12 mouse cellular contexts compared by ENCODE assay signal in genomic region chr13:93772861-93773260, GRCm38 (mm10). TPM values are rescaled to one million over a fixed set of nuclear protein-coding genes. Genes with fewer than 3 reads are reported as not detected.
A peak's percentile ranks its signal among the peaks of the same experiment; 100 is the strongest.
DNase-seq lines count a peak whose midpoint lies in the region; ATAC-seq and TF ChIP-seq lines count a peak whose summit lies in the region.
"Had no signal": no experiment of that assay in that cellular context is flagged by ENCODE, and none has a peak within 500 bp of the region (broad histone marks: within the 10 kb centered on the region; RNA-seq: fewer than 3 reads in every experiment).

No protein-coding gene starts in this region.

- peaks cover 4% of the 10 kb centered on the region; the same call in 1 of the 2 replicates for H3K27me3 ChIP-seq in liver, embryonic 11.5 days (replicated peaks; ENCODE audit: control insufficient read depth, insufficient read depth, low read length)
- H3K27me3 ChIP-seq in intestine, postnatal 0 days (replicated peaks; ENCODE audit: control insufficient read depth, insufficient read depth, low read length), result no peaks in the 10 kb centered on the region
- H3K27me3 ChIP-seq in neural tube, embryonic 14.5 days (ENCODE audit: control insufficient read depth, insufficient read depth, low read length), result no peaks in the 10 kb centered on the region

- no peak for TF ChIP-seq CTCF in intestine, postnatal 0 days (IDR thresholded peaks at IDR 0.05; ENCODE audit: low read depth)

- H3K9me3 ChIP-seq in liver, embryonic 11.5 days (ENCODE audit: control insufficient read depth, low read length), result no peaks in the 10 kb centered on the region
- H3K9me3 ChIP-seq in intestine, postnatal 0 days (ENCODE audit: control insufficient read depth), result no peaks in the 10 kb centered on the region
- no peaks in the 10 kb centered on the region for H3K9me3 ChIP-seq in neural tube, embryonic 14.5 days (ENCODE audit: control insufficient read depth, low read length)

- ATAC-seq in frontal cortex, adult (ENCODE audit: low TSS enrichment), result peak; percentile 22; the same call in 1 of the 2 replicates
- ATAC-seq in liver, embryonic 11.5 days (replicated peaks; ENCODE audit: low FRiP score), result no peak
- ATAC-seq in intestine, postnatal 0 days, result no peak
- no peak for ATAC-seq in neural tube, embryonic 14.5 days (ENCODE audit: low read depth)

- 68% methylated on average over 7 of the region's 7 CpGs for WGBS in liver, embryonic 11.5 days
- 39% methylated on average over 7 of the region's 7 CpGs for WGBS in intestine, postnatal 0 days
- 47% methylated on average over 7 of the region's 7 CpGs for WGBS in neural tube, embryonic 14.5 days

- no peak overlapping the region for H3K9ac ChIP-seq in liver, embryonic 11.5 days (ENCODE audit: low read depth, low read length)
- H3K9ac ChIP-seq in intestine, postnatal 0 days (ENCODE audit: low read depth, low read length), result no peak overlapping the region
- H3K9ac ChIP-seq in neural tube, embryonic 14.5 days (replicated peaks; ENCODE audit: low read depth, low read length), result no peak overlapping the region

- DNase-seq in frontal cortex, postnatal 14 days (ENCODE audit: low spot score in 2 of 2), result no peak
- DNase-seq in liver, embryonic 11.5 days (ENCODE audit: low spot score), result no peak
- no peak for DNase-seq in liver
- DNase-seq in layer of hippocampus, postnatal 10 days (ENCODE audit: low spot score in 2 of 2), result no peak
- no peak for DNase-seq in urinary bladder, postnatal 36 days (ENCODE audit: low spot score in 2 of 2)
- DNase-seq: B cell, adult 2 months; cerebellum, postnatal 14 days; gastrocnemius, postnatal 25 days; left cerebral cortex, postnatal 4 days had no signal

- H3K4me1 ChIP-seq in liver, embryonic 11.5 days (replicated peaks; ENCODE audit: control insufficient read depth, insufficient read depth, low read length), result peaks cover 2% of the 10 kb centered on the region; the same call in 1 of the 2 replicates
- no peaks in the 10 kb centered on the region for H3K4me1 ChIP-seq in intestine, postnatal 0 days (replicated peaks; ENCODE audit: control insufficient read depth, insufficient read depth, low read length)
- no peaks in the 10 kb centered on the region for H3K4me1 ChIP-seq in neural tube, embryonic 14.5 days (ENCODE audit: control insufficient read depth, insufficient read depth, low read length)

- H3K36me3 ChIP-seq in liver, embryonic 11.5 days (ENCODE audit: control insufficient read depth, insufficient read depth, low read length), result no peaks in the 10 kb centered on the region
- no peaks in the 10 kb centered on the region for H3K36me3 ChIP-seq in intestine, postnatal 0 days (ENCODE audit: control insufficient read depth, insufficient read depth)
- no peaks in the 10 kb centered on the region for H3K36me3 ChIP-seq in neural tube, embryonic 14.5 days (ENCODE audit: control insufficient read depth, insufficient read depth, low read length)

- H3K4me2 ChIP-seq in liver, embryonic 11.5 days, result peak overlapping the region; percentile 97; the same call in 1 of the 2 replicates
- H3K4me2 ChIP-seq in intestine, postnatal 0 days (replicated peaks; ENCODE audit: low read depth), result peak overlapping the region; percentile 98
- H3K4me2 ChIP-seq in neural tube, embryonic 14.5 days (ENCODE audit: low read depth, low read length), result peak overlapping the region; percentile 98; the same call in 1 of the 2 replicates

- H3K27ac ChIP-seq in liver, embryonic 11.5 days (ENCODE audit: low read depth, low read length), result no peak overlapping the region
- H3K27ac ChIP-seq in intestine, postnatal 0 days (ENCODE audit: low read depth, low read length), result no peak overlapping the region
- H3K27ac ChIP-seq in neural tube, embryonic 14.5 days (ENCODE audit: low read depth, low read length), result no peak overlapping the region

- no peak overlapping the region for H3K4me3 ChIP-seq in liver, embryonic 11.5 days (ENCODE audit: low read depth, low read length)
- H3K4me3 ChIP-seq in intestine, postnatal 0 days (ENCODE audit: low read depth, low read length), result no peak overlapping the region
- peak overlapping the region; percentile 63; the same call in 1 of the 2 replicates for H3K4me3 ChIP-seq in neural tube, embryonic 14.5 days (ENCODE audit: low read depth, low read length)

RNA-seq across cellular contexts. Expression of gene Arsb, which starts 1.4 kb away (rescaled TPM):
- polyA plus RNA-seq in liver, embryonic 11.5 days (2014; fragmentation: Nextera tagmentation; extraction: Ambion mirVana), result 5.8 and 6.3 TPM in 2 replicates
- 7.4 and 7.9 TPM in 2 replicates for polyA plus RNA-seq in intestine, postnatal 0 days (2015; fragmentation: Nextera tagmentation; extraction: Ambion mirVana)
- 10.3 and 11.3 TPM in 2 replicates for polyA plus RNA-seq in neural tube, embryonic 14.5 days (2014; fragmentation: Nextera tagmentation; extraction: Ambion mirVana)
- total RNA-seq in layer of hippocampus, postnatal 10 days (2021), result 10 to 100 TPM; 78.8 to 84.6 TPM
